In genomic region chr19:4162646-4163542, GRCm38 (mm10) we compare ENCODE assay signal across 8 mouse cellular contexts. TPM values are rescaled to one million over a fixed set of nuclear protein-coding genes. Genes with fewer than 3 reads are reported as not detected.
DNase-seq lines count a peak whose midpoint lies in the region; ATAC-seq and TF ChIP-seq lines count a peak whose summit lies in the region.

Rps6kb2 (minus strand) TSS chr19:4163354.

- H3K4me2 ChIP-seq in forebrain, embryonic 14.5 days (ENCODE audit: low read length), result peak within 1 kb of the TSS; percentile 97
- H3K4me2 ChIP-seq in neural tube, embryonic 15.5 days, result peak within 1 kb of the TSS; percentile 93

- ATAC-seq in cerebellum, adult (ENCODE audit: insufficient number of reproducible peaks, low FRiP score, low TSS enrichment), result peak; percentile 83
- peak; percentile 95 for ATAC-seq in forebrain, embryonic 14.5 days
- ATAC-seq in neural tube, embryonic 15.5 days (ENCODE audit: low FRiP score), result peak; percentile 90

- TF ChIP-seq POLR2A in ES-Bruce4 (IDR thresholded peaks at IDR 0.05; ENCODE audit: insufficient read depth, low read length), result no peak

- H3K4me3 ChIP-seq in ES-Bruce4 (ENCODE audit: low read depth, low read length), result peak within 1 kb of the TSS; percentile 81
- peak within 1 kb of the TSS; percentile 68 for H3K4me3 ChIP-seq in forebrain, embryonic 14.5 days (ENCODE audit: low read depth, low read length)
- peak within 1 kb of the TSS; percentile 59 for H3K4me3 ChIP-seq in neural tube, embryonic 15.5 days (replicated peaks)

- no peaks in the 10 kb centered on the region for H3K9me3 ChIP-seq in ES-Bruce4 (replicated peaks; ENCODE audit: control insufficient read depth, insufficient read depth, low read length, poor library complexity, severe bottlenecking)
- no peaks in the 10 kb centered on the region for H3K9me3 ChIP-seq in forebrain, embryonic 14.5 days (replicated peaks; ENCODE audit: control insufficient read depth, low read length)
- H3K9me3 ChIP-seq in neural tube, embryonic 15.5 days (replicated peaks), result no peaks in the 10 kb centered on the region

- no peak for TF ChIP-seq CTCF in ES-Bruce4 (IDR thresholded peaks at IDR 0.05; ENCODE audit: low read depth, low read length)

- no peaks in the 10 kb centered on the region for H3K36me3 ChIP-seq in ES-Bruce4 (ENCODE audit: control insufficient read depth, insufficient read depth, low read length, poor library complexity, severe bottlenecking)
- peaks cover 31% of the 10 kb centered on the region for H3K36me3 ChIP-seq in forebrain, embryonic 14.5 days (ENCODE audit: control insufficient read depth, insufficient read depth, low read length)
- peaks cover 36% of the 10 kb centered on the region for H3K36me3 ChIP-seq in neural tube, embryonic 15.5 days

- H3K9ac ChIP-seq in ES-Bruce4 (ENCODE audit: low read depth, poor library complexity, severe bottlenecking), result peak within 1 kb of the TSS; percentile 79
- H3K9ac ChIP-seq in forebrain, embryonic 14.5 days (ENCODE audit: low read length), result peak within 1 kb of the TSS; percentile 74
- peak within 1 kb of the TSS; percentile 74 for H3K9ac ChIP-seq in neural tube, embryonic 15.5 days (replicated peaks)

- H3K27ac ChIP-seq in ES-Bruce4 (ENCODE audit: insufficient read depth, low read length), result no peak within 1 kb of the TSS
- H3K27ac ChIP-seq in forebrain, embryonic 14.5 days (ENCODE audit: low read depth, low read length), result peak within 1 kb of the TSS; percentile 80
- H3K27ac ChIP-seq in neural tube, embryonic 15.5 days (replicated peaks), result peak within 1 kb of the TSS; percentile 88

- no peaks in the 10 kb centered on the region for H3K27me3 ChIP-seq in ES-Bruce4 (ENCODE audit: control insufficient read depth, insufficient read depth, low read length, poor library complexity, severe bottlenecking)
- no peaks in the 10 kb centered on the region for H3K27me3 ChIP-seq in forebrain, embryonic 14.5 days (replicated peaks; ENCODE audit: control insufficient read depth, insufficient read depth, low read length)
- H3K27me3 ChIP-seq in neural tube, embryonic 15.5 days (replicated peaks), result no peaks in the 10 kb centered on the region

- TF ChIP-seq EP300 in ES-Bruce4 (IDR thresholded peaks at IDR 0.05; ENCODE audit: insufficient read depth, low read depth, low read length), result no peak

- H3K4me1 ChIP-seq in ES-Bruce4 (ENCODE audit: control insufficient read depth, insufficient read depth, low read length), result no peaks in the 10 kb centered on the region
- H3K4me1 ChIP-seq in forebrain, embryonic 14.5 days (ENCODE audit: control insufficient read depth, insufficient read depth, low read length), result peaks cover 10% of the 10 kb centered on the region
- H3K4me1 ChIP-seq in neural tube, embryonic 15.5 days, result peaks cover 23% of the 10 kb centered on the region

- intact Hi-C loops in heart, postnatal 14 days (cut with DNase I), result loop anchor here (2.0 to 5.0 kb wide), 2 partner anchors 14 to 34 kb away; partner anchors contain the start of gene Coro1b

- DNase-seq in forebrain, embryonic 14.5 days (ENCODE audit: low spot score), result peak; percentile 99
- peak; percentile 95 to 97 for DNase-seq in heart, postnatal 14 days
- DNase-seq in layer of hippocampus, adult 11-12 months (ENCODE audit: low spot score), result peak; percentile 98
- DNase-seq in lung, adult 18-20 months, result peak; percentile 96 to 98
- peak; percentile 96 for DNase-seq in testis, postnatal 14 days (ENCODE audit: low spot score)

- WGBS in forebrain, embryonic 14.5 days, result 6% methylated on average over 42 of the region's 42 CpGs
- 7% methylated on average over 42 of the region's 42 CpGs for WGBS in neural tube, embryonic 15.5 days

RNA-seq across cellular contexts. Expression of gene Rps6kb2, which starts in this region (rescaled TPM):
- polyA plus RNA-seq in ES-Bruce4 (2011; ENCODE audit: insufficient read depth, insufficient read length, low read depth, missing spikeins), result 17.1 and 27.3 TPM in 2 replicates
- 32.3 and 35.5 TPM in 2 replicates for polyA plus RNA-seq in forebrain, embryonic 14.5 days (2014; fragmentation: Nextera tagmentation; extraction: Ambion mirVana)
- 10 to 100 TPM; 21.6 to 23.6 TPM for total RNA-seq in heart, postnatal 14 days (2021)
- polyA plus RNA-seq in neural tube, embryonic 15.5 days (2015; fragmentation: Nextera tagmentation; extraction: Ambion mirVana), result 54.4 and 56.3 TPM in 2 replicates
